Mouse (Mus musculus) G1E (cell line): ENCODE results near the gene Runx2.

Experiments
- CTCF ChIP-seq: IDR thresholded peaks from 2 replicates; pipeline ENCODE4 v1.5.1; 2012; ENCODE audit warnings: low read depth, low read length, inconsistent platforms, mixed read lengths
- GATA1 ChIP-seq: IDR thresholded peaks from 2 replicates; pipeline ENCODE4 v1.6.1; 2012; ENCODE audit warnings: borderline replicate concordance, low read length, inconsistent platforms, mixed read lengths
- GATA2 ChIP-seq: IDR thresholded peaks from 2 replicates; pipeline ENCODE4 v1.6.1; 2012; ENCODE audit warnings: low read depth, low read length, inconsistent platforms, borderline replicate concordance
- POLR2AphosphoS5 ChIP-seq: IDR thresholded peaks from 2 replicates; pipeline ENCODE4 v1.6.1; 2012; ENCODE audit warnings: low read depth, low read length, inconsistent platforms; ENCODE audit not compliant: insufficient replicate concordance
- TAL1 ChIP-seq: conservative IDR thresholded peaks from 2 replicates; pipeline ENCODE4 v1.6.1; 2012; ENCODE audit warnings: low read depth, low read length, inconsistent platforms, mixed read lengths

DNA sequence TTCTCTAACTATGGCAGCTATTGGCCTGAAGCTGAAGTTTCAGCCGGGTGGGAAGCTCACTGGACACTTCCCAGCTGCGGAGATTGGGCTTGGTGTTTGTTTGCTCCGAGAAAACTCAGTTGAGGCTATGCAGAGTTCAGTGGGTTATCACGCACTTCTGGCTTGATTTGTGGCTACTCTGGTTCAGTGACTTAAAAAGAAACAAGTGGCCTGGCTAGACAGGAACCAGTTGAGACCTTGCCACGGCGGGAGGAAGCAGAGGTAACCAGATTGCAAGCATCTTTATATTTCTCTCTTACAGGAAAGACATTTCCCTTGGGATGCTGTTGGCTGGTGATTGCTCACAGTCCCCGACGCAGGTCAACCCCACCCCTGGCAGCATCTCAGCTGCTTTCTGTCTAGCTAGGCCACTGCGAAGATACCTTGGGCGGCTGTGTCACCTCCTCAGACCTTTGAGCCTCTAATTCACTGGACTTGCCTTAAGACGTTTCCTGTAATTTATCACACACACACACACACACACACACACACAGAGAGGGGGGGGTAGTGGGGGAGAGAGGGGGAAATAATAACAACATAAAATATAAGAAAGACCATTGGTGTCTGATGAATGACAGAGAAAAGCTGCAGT is 324.3 kb downstream of the Runx2 start:
- TF ChIP-seq CTCF (no peak), POLR2AphosphoS5 (no peak), GATA1 (no peak), TAL1 (no peak), GATA2 (no peak)
